Mouse (Mus musculus) Patski (cell line): ENCODE measurements at regions not wholly inside any gene's neighbourhood (a gene's known extent, or its start where the extent isn't known, plus 50 kb on each side); places are given as distances from the start of the nearest gene placed in this dataset.

Experiments used
- ATAC-seq: fragments of 100-300 bp; one replicate; pipeline ENCODE4 v1.8.0; 2021
- CTCF ChIA-PET: fragments of 350-600 bp; sonication (Branson Sonifier 250); formaldehyde crosslinking; loops from one replicate; lab custom pipeline; 2022; ENCODE audit warnings: inconsistent platforms; lab: Charles Lee
- POLR2A ChIA-PET: fragments of 350-600 bp; sonication (Branson Sonifier 250); formaldehyde crosslinking; loops from one replicate; lab custom pipeline; 2022; ENCODE audit warnings: antibody characterized with exemption, inconsistent platforms; lab: Charles Lee
- DNase-seq: peaks from one replicate; pipeline ENCODE4 v3.0.0-alpha.2; 2011; ENCODE audit warnings: low read depth, low spot score
- H3K27me3 ChIP-seq: fragments of 371-371 bp; one replicate; pipeline ENCODE4 v1.5.1; 2021
- CTCF ChIP-seq: fragments of 100-300 bp; IDR thresholded peaks from one replicate; pipeline ENCODE4 v1.5.1; 2021
- in situ Hi-C: fragments of 300-500 bp; cut with MboI; formaldehyde crosslinking; loops from 3 replicates; pipeline ENCODE4 v1.11.1; 2018; ENCODE audit warnings: low pct_unique_long_range_greater_than_20kb, mixed read lengths

DNA sequence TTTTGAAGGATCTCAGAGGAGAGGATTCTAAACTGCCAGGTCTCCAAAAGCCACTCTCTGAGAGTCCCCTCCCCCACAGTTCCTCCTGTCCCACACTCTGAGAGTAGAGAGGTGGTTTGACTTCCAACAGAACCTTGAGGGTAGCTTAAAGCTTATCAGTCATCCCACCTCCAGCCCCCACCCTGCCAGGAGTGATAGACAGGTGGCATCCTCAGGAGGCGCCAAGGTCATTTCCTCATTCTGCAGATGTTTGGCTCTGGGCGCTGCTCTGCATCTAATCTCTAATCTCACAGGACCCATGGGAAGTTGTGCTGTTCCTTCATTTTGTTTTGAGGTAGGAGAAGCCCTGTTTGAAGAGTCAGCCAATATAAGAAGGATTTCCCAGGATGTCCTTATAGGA, 96.2 kb downstream of the Hes1 start:
- CTCF ChIA-PET = no interaction called here
- POLR2A ChIA-PET = no interaction called here
- in situ Hi-C loops = no loop called here
- no peaks in the 10 kb centered on the region for H3K27me3 ChIP-seq
- ATAC-seq = no peak
- TF ChIP-seq CTCF = no peak
- no peak for DNase-seq

GRCm38 (mm10) chr16:30163303-30163702, 99.1 kb downstream of the Hes1 start:
- in situ Hi-C loops = no loop called here
- H3K27me3 ChIP-seq = no peaks in the 10 kb centered on the region
- DNase-seq (no peak), ATAC-seq (no peak)
- TF ChIP-seq CTCF = no peak
- ChIA-PET POLR2A (no interaction called here), CTCF (no interaction called here)

- CTCF ChIA-PET = no interaction called here
- no peaks in the 10 kb centered on the region for H3K27me3 ChIP-seq
- no peak for TF ChIP-seq CTCF
- POLR2A ChIA-PET = no interaction called here
- ATAC-seq (no peak), DNase-seq (no peak)
- in situ Hi-C loops = no loop called here
Observed at GRCm38 (mm10) chr16:30165667-30166180, 101.5 kb downstream of the Hes1 start.

GRCm38 (mm10) chr16:30171381-30172079, 95.8 kb downstream of the Cpn2 start:
- H3K27me3 ChIP-seq = no peaks in the 10 kb centered on the region
- POLR2A ChIA-PET = no interaction called here
- ATAC-seq (no peak), DNase-seq (no peak)
- in situ Hi-C loops = no loop called here
- CTCF ChIA-PET = no interaction called here
- TF ChIP-seq CTCF = no peak

DNA sequence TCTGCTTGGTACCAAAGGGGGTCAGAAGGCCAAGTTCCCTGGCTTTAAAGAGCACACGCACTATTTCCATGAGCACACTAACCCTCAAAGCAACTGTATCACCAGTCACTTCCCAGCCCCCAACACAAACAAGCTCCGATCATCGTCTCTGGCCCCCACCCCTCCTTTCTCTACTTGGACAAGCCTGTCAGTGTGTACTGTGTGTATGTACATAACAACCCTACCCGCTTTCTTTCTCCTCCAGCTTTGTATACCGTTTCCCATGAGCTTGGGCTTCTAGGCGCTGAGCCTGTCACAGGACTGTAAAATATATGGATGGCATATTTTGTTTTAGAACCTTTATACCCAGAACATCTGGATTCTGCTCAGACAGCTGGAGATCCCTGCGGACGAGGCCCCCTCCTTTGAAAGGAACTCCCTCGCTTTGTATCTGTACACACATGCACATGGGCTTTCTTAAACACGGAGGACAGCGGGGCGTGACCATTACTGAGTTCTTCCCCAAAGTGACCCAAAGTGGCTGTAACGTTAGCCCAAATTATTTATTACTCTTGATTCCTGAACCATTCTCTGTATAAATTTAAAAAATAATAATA, 95.1 kb downstream of the Cpn2 start:
- in situ Hi-C loops = no loop called here
- no peaks in the 10 kb centered on the region for H3K27me3 ChIP-seq
- ATAC-seq = no peak
- ChIA-PET CTCF (no interaction called here), POLR2A (no interaction called here)
- no peak for TF ChIP-seq CTCF
- DNase-seq = no peak

- ChIA-PET CTCF (no interaction called here), POLR2A (no interaction called here)
- no peak for ATAC-seq
- in situ Hi-C loops = no loop called here
- no peak for TF ChIP-seq CTCF
- DNase-seq = no peak
- no peaks in the 10 kb centered on the region for H3K27me3 ChIP-seq
Observed at GRCm38 (mm10) chr16:30172798-30173202, 94.5 kb downstream of the Cpn2 start.

GRCm38 (mm10) chr16:30173953-30174874, 93.1 kb downstream of the Cpn2 start:
- ATAC-seq = no peak
- no peaks in the 10 kb centered on the region for H3K27me3 ChIP-seq
- in situ Hi-C loops = no loop called here
- no peak for DNase-seq
- ChIA-PET CTCF (no interaction called here), POLR2A (no interaction called here)
- no peak for TF ChIP-seq CTCF

- no peaks in the 10 kb centered on the region for H3K27me3 ChIP-seq
- in situ Hi-C loops = no loop called here
- ATAC-seq (no peak), DNase-seq (no peak)
- ChIA-PET POLR2A (no interaction called here), CTCF (no interaction called here)
- no peak for TF ChIP-seq CTCF
Observed at GRCm38 (mm10) chr16:30176306-30176705, 91.0 kb downstream of the Cpn2 start.

DNA sequence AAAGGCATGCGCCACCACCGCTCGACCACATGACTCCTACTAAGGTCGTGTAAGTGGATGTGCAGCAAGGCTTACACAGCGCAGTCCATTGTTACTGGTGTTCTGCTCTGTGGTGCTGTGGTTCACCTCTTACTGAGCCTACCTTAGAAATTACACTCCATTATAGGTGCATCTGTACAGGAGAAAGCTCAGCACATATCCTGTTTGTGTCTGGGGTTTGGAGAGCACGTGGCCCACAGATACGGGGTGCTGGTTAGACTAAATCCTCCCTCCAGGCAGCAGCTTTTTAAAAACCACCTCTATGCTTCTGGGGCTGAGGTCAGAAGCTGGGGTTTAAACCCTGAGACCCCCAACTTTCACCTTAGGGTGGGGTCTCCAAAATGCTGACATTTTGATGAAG, 89.5 kb downstream of the Cpn2 start:
- ChIA-PET CTCF (no interaction called here), POLR2A (no interaction called here)
- no peaks in the 10 kb centered on the region for H3K27me3 ChIP-seq
- ATAC-seq (no peak), DNase-seq (no peak)
- no peak for TF ChIP-seq CTCF
- in situ Hi-C loops = no loop called here

- CTCF ChIA-PET = no interaction called here
- in situ Hi-C loops = no loop called here
- POLR2A ChIA-PET = interaction anchor here (0.6 kb wide), 1 partner anchor 9 kb away, joined by 4 read pairs; no protein-coding TSS in a partner anchor
- ATAC-seq (peak; percentile 90), DNase-seq (peak; percentile 81)
- H3K27me3 ChIP-seq = no peaks in the 10 kb centered on the region
- TF ChIP-seq CTCF = no peak
Observed at GRCm38 (mm10) chr16:30178596-30178995, 88.7 kb downstream of the Cpn2 start.
